Mouse (Mus musculus) cerebellum, adult 2 months (tissue): ENCODE results near the gene Pcnx3.

Experiments used
- CTCF ChIP-seq: fragments of 200-500 bp; IDR thresholded peaks from 2 replicates; pipeline ENCODE4 v1.5.1; 2011; ENCODE audit warnings: low read depth, mild to moderate bottlenecking, control low read depth, low read length, moderate library complexity, borderline replicate concordance; ENCODE audit not compliant: insufficient read depth
- POLR2A ChIP-seq: fragments of 200-500 bp; IDR thresholded peaks from 2 replicates; pipeline ENCODE4 v1.6.1; 2011; ENCODE audit warnings: low read length, control low read depth, borderline replicate concordance; ENCODE audit not compliant: insufficient read depth

GRCm38 (mm10) chr19:5621884-5622283 is 66.8 kb downstream of the Pcnx3 start:
- TF ChIP-seq POLR2A: no peak
- TF ChIP-seq CTCF: no peak
